Comparison of ENCODE assay signal across 8 mouse cellular contexts in genomic region chr5:137076191-137076930, GRCm38 (mm10). TPM values are rescaled to one million over a fixed set of nuclear protein-coding genes. Genes with fewer than 3 reads are reported as not detected.
DNase-seq lines count a peak whose midpoint lies in the region; ATAC-seq and TF ChIP-seq lines count a peak whose summit lies in the region.

No protein-coding gene starts in this region.

- peak overlapping the region; percentile 46 for H3K27ac ChIP-seq in embryonic facial prominence, embryonic 14.5 days (replicated peaks; ENCODE audit: low read depth, low read length)
- peak overlapping the region; percentile 37 for H3K27ac ChIP-seq in intestine, embryonic 15.5 days
- H3K27ac ChIP-seq in midbrain, postnatal 0 days (ENCODE audit: low read depth, low read length): no peak overlapping the region

- WGBS in embryonic facial prominence, embryonic 14.5 days: 37% methylated on average over 12 of the region's 12 CpGs
- WGBS in intestine, embryonic 15.5 days: 33% methylated on average over 12 of the region's 12 CpGs
- 41% methylated on average over 12 of the region's 12 CpGs for WGBS in midbrain, postnatal 0 days

- H3K36me3 ChIP-seq in embryonic facial prominence, embryonic 14.5 days (ENCODE audit: control insufficient read depth, insufficient read depth, low read length): no peaks in the 10 kb centered on the region
- H3K36me3 ChIP-seq in intestine, embryonic 15.5 days: no peaks in the 10 kb centered on the region
- H3K36me3 ChIP-seq in midbrain, postnatal 0 days (ENCODE audit: insufficient read depth, low read length): no peaks in the 10 kb centered on the region

- TF ChIP-seq CTCF in midbrain, postnatal 0 days (IDR thresholded peaks at IDR 0.05): no peak

- H3K4me3 ChIP-seq in embryonic facial prominence, embryonic 14.5 days (ENCODE audit: low read depth, low read length): no peak overlapping the region
- no peak overlapping the region for H3K4me3 ChIP-seq in intestine, embryonic 15.5 days (replicated peaks)
- no peak overlapping the region for H3K4me3 ChIP-seq in midbrain, postnatal 0 days (ENCODE audit: low read depth, low read length)

- H3K9me3 ChIP-seq in embryonic facial prominence, embryonic 14.5 days (ENCODE audit: control insufficient read depth, low read length): no peaks in the 10 kb centered on the region
- no peaks in the 10 kb centered on the region for H3K9me3 ChIP-seq in intestine, embryonic 15.5 days
- H3K9me3 ChIP-seq in midbrain, postnatal 0 days (ENCODE audit: low read length): no peaks in the 10 kb centered on the region

- peaks cover 18% of the 10 kb centered on the region for H3K4me1 ChIP-seq in embryonic facial prominence, embryonic 14.5 days (ENCODE audit: control insufficient read depth, insufficient read depth, low read length)
- peaks cover 34% of the 10 kb centered on the region for H3K4me1 ChIP-seq in intestine, embryonic 15.5 days (replicated peaks)
- H3K4me1 ChIP-seq in midbrain, postnatal 0 days (ENCODE audit: insufficient read depth, low read length): peaks cover 6% of the 10 kb centered on the region; the same call in 1 of the 2 replicates

- H3K9ac ChIP-seq in embryonic facial prominence, embryonic 14.5 days (ENCODE audit: low read depth, low read length): no peak overlapping the region
- H3K9ac ChIP-seq in intestine, embryonic 15.5 days: no peak overlapping the region
- H3K9ac ChIP-seq in midbrain, postnatal 0 days (replicated peaks; ENCODE audit: low read length, poor library complexity, severe bottlenecking): no peak overlapping the region

- ATAC-seq in embryonic facial prominence, embryonic 14.5 days (ENCODE audit: low read depth): no peak
- no peak for ATAC-seq in intestine, embryonic 15.5 days
- ATAC-seq in midbrain, postnatal 0 days (ENCODE audit: low FRiP score): no peak

- peak; percentile 48 for DNase-seq in urinary bladder, postnatal 14 days (ENCODE audit: low spot score)
- DNase-seq in urinary bladder, postnatal 10 days (ENCODE audit: low spot score): no peak
- DNase-seq in embryonic facial prominence, embryonic 14.5 days (ENCODE audit: low spot score): peak; percentile 54
- peak; percentile 77 for DNase-seq in lung, postnatal 36 days
- DNase-seq in Muller cell, postnatal 12 days (ENCODE audit: inconsistent ontology term): no peak
- no peak for DNase-seq in midbrain, postnatal 0 days (ENCODE audit: low spot score)
- no peak for DNase-seq in ovary, postnatal 14 days (ENCODE audit: low spot score)

- H3K27me3 ChIP-seq in embryonic facial prominence, embryonic 14.5 days (replicated peaks; ENCODE audit: control insufficient read depth, insufficient read depth, low read length): no peaks in the 10 kb centered on the region
- H3K27me3 ChIP-seq in intestine, embryonic 15.5 days (replicated peaks): 0 out of 2 replicates have a peak, but pooled peaks cover 3% of the 10 kb centered on the region
- no peaks in the 10 kb centered on the region for H3K27me3 ChIP-seq in midbrain, postnatal 0 days (ENCODE audit: insufficient read depth, low read length)

- no peak overlapping the region for H3K4me2 ChIP-seq in embryonic facial prominence, embryonic 14.5 days (ENCODE audit: low read depth, low read length)
- no peak overlapping the region for H3K4me2 ChIP-seq in intestine, embryonic 15.5 days (replicated peaks)
- no peak overlapping the region for H3K4me2 ChIP-seq in midbrain, postnatal 0 days (ENCODE audit: low read depth, low read length, poor library complexity, severe bottlenecking)

RNA-seq across cellular contexts. Expression of gene Serpine1, which starts 4.3 kb away (rescaled TPM):
- polyA plus RNA-seq in embryonic facial prominence, embryonic 14.5 days (2014; fragmentation: Nextera tagmentation; extraction: Ambion mirVana): 0.50 and 0.63 TPM in 2 replicates
- polyA plus RNA-seq in intestine, embryonic 15.5 days (2015; fragmentation: Nextera tagmentation; extraction: Ambion mirVana): 0.34 and 0.42 TPM in 2 replicates
- 3.3 and 3.7 TPM in 2 replicates for total RNA-seq in midbrain, postnatal 0 days (2014; rRNA removed)
- polyA plus RNA-seq in midbrain, postnatal 0 days (2015; fragmentation: Nextera tagmentation; extraction: Ambion mirVana): 0.06 and 0.30 TPM in 2 replicates

RNA-seq across cellular contexts. Expression of gene Ap1s1, which starts 30.4 kb away (rescaled TPM):
- polyA plus RNA-seq in embryonic facial prominence, embryonic 14.5 days (2014; fragmentation: Nextera tagmentation; extraction: Ambion mirVana): 136 and 151 TPM in 2 replicates
- polyA plus RNA-seq in intestine, embryonic 15.5 days (2015; fragmentation: Nextera tagmentation; extraction: Ambion mirVana): 230 and 242 TPM in 2 replicates
- total RNA-seq in midbrain, postnatal 0 days (2014; rRNA removed): 139 and 144 TPM in 2 replicates
- 308 and 311 TPM in 2 replicates for polyA plus RNA-seq in midbrain, postnatal 0 days (2015; fragmentation: Nextera tagmentation; extraction: Ambion mirVana)

RNA-seq across cellular contexts. Expression of gene Trim56, which starts 39.6 kb away (rescaled TPM):
- polyA plus RNA-seq in embryonic facial prominence, embryonic 14.5 days (2014; fragmentation: Nextera tagmentation; extraction: Ambion mirVana): 8.8 and 8.9 TPM in 2 replicates
- polyA plus RNA-seq in intestine, embryonic 15.5 days (2015; fragmentation: Nextera tagmentation; extraction: Ambion mirVana): 7.5 and 8.4 TPM in 2 replicates
- total RNA-seq in midbrain, postnatal 0 days (2014; rRNA removed): 3.7 and 5.4 TPM in 2 replicates
- 1.2 and 1.4 TPM in 2 replicates for polyA plus RNA-seq in midbrain, postnatal 0 days (2015; fragmentation: Nextera tagmentation; extraction: Ambion mirVana)

RNA-seq across cellular contexts. Expression of gene Vgf, which starts 50.2 kb away (rescaled TPM):
- 0.92 and 1.3 TPM in 2 replicates for polyA plus RNA-seq in embryonic facial prominence, embryonic 14.5 days (2014; fragmentation: Nextera tagmentation; extraction: Ambion mirVana)
- polyA plus RNA-seq in intestine, embryonic 15.5 days (2015; fragmentation: Nextera tagmentation; extraction: Ambion mirVana): 0.66 and 0.85 TPM in 2 replicates
- 103 and 154 TPM in 2 replicates for total RNA-seq in midbrain, postnatal 0 days (2014; rRNA removed)
- polyA plus RNA-seq in midbrain, postnatal 0 days (2015; fragmentation: Nextera tagmentation; extraction: Ambion mirVana): 46.8 and 49.1 TPM in 2 replicates

Comparison
In these comparisons a context has a peak if more than half of its experiments do, and no peak if none do; other contexts are left out.
1. DNase-seq: peak in urinary bladder, postnatal 14 days (single experiment), embryonic facial prominence, embryonic 14.5 days (single experiment) and lung, postnatal 36 days (single experiment); none in urinary bladder, postnatal 10 days (single experiment), Muller cell, postnatal 12 days (single experiment), midbrain, postnatal 0 days (single experiment) and ovary, postnatal 14 days (single experiment).